Mouse (Mus musculus) Patski (cell line): Measurements from ENCODE around the gene Gm20696. TPM values are rescaled to one million over a fixed set of nuclear protein-coding genes. Genes with fewer than 3 reads are reported as not detected.

Experiments used
- ATAC-seq: fragments of 100-300 bp; one replicate; pipeline ENCODE4 v1.8.0; 2021
- CTCF ChIA-PET: fragments of 350-600 bp; sonication (Branson Sonifier 250); formaldehyde crosslinking; loops from one replicate; lab custom pipeline; 2022; ENCODE audit warnings: inconsistent platforms; lab: Charles Lee
- POLR2A ChIA-PET: fragments of 350-600 bp; sonication (Branson Sonifier 250); formaldehyde crosslinking; loops from one replicate; lab custom pipeline; 2022; ENCODE audit warnings: antibody characterized with exemption, inconsistent platforms; lab: Charles Lee
- DNase-seq: peaks from one replicate; pipeline ENCODE4 v3.0.0-alpha.2; 2011; ENCODE audit warnings: low read depth, low spot score
- H3K27me3 ChIP-seq: fragments of 371-371 bp; one replicate; pipeline ENCODE4 v1.5.1; 2021
- CTCF ChIP-seq: fragments of 100-300 bp; IDR thresholded peaks from one replicate; pipeline ENCODE4 v1.5.1; 2021
- in situ Hi-C: fragments of 300-500 bp; cut with MboI; formaldehyde crosslinking; loops from 3 replicates; pipeline ENCODE4 v1.11.1; 2018; ENCODE audit warnings: low pct_unique_long_range_greater_than_20kb, mixed read lengths
- polyA plus RNA-seq: library from polyadenylated mRNA; unstranded; gene quantifications from one replicate; pipeline ENCODE4 v1.2.3, GENCODE M21; 2021

Gm20696 gene
- polyA plus RNA-seq, 1 experiment from 2014 or later: 0.15 TPM

DNA sequence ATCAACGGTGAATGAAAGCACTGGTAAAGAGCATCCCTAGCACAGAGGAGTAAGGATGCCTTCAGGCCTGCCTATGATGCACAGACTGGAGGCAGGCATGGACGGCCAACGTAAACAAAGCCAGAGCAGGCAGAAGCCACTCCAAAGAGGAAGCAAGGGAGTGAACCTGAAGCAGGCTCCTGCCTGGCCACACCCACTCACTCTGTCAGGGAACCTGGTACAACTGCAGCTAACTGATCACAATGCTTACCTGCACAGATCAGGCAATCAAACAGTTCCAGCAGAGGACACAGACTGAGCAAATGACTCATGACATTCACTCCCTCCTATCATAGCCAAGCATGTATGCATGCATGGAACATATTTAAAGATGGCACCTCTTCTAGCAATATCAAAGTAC, 381.6 kb downstream of the Gm20696 start:
- no peaks in the 10 kb centered on the region for H3K27me3 ChIP-seq
- in situ Hi-C loops: no loop called here
- no peak for TF ChIP-seq CTCF
- ChIA-PET POLR2A (no interaction called here), CTCF (no interaction called here)
- ATAC-seq (no peak), DNase-seq (no peak)

- DNase-seq (no peak), ATAC-seq (no peak)
- no peaks in the 10 kb centered on the region for H3K27me3 ChIP-seq
- CTCF ChIA-PET: no interaction called here
- POLR2A ChIA-PET: no interaction called here
- no peak for TF ChIP-seq CTCF
- in situ Hi-C loops: no loop called here
Measured at GRCm38 (mm10) chr6:99284019-99284418, 382.6 kb downstream of the Gm20696 start.

DNA sequence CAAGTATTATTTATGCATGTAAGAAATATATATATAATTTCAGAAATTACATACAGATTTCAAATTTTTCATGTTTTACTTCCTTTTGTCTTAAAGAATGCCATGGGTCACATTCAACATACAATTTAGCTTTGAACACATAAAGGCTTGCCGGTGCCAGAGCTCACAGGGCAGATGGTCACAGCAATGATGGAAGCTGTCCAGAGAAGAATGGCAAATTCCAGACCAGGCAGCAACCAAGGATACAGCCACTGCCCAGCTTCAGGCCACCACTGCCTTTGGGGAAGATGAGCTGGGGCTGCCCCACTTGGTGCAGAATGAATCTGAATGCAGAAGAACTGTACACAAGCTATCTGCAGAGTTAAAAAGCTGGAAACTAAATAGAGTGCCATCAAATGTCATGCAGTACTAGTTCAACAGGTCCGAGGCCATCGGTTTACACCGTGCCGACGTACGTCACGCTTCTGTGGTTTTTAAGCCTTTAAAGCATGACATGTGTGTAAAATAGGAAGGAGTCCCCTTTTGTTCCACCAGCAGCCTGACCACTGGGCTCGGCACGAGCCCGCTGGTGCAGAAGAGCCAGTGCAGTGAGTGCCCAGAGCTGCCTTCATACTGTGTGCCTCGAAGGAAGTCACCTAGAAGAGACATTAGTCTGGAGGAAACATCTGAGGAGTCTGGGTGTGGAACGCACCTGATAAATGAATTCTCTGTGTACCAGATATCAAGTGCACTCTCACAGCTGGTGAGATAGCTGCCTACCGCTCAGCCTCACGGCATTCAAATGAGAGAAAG, 383.5 kb downstream of the Gm20696 start:
- TF ChIP-seq CTCF: no peak
- DNase-seq (no peak), ATAC-seq (no peak)
- POLR2A ChIA-PET: no interaction called here
- no peaks in the 10 kb centered on the region for H3K27me3 ChIP-seq
- CTCF ChIA-PET: no interaction called here
- in situ Hi-C loops: no loop called here

DNA sequence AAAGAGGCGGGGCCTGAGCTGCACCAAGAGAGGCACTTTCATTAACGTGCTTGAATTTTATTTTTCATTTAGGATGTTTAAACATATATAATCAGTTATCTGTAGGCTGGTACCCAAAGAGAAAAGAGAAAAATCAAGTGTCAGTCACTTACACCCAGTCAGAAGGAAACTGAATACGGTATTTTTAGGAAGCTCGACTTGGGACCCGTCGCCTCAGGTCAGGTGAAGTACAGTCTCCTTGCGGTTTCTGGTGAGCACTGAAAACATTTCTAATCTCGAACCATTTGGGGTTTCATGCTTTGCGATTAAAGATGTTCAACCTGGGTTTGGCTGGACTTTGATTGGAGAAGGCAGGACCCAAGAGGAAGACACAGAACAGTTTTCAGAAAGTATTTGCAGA, 385.2 kb downstream of the Gm20696 start:
- no peak for ATAC-seq
- ChIA-PET POLR2A (no interaction called here), CTCF (interaction anchor here (2.1 kb wide), 1 partner anchor 18 kb away, joined by 4 read pairs; no protein-coding TSS in a partner anchor)
- no peak for TF ChIP-seq CTCF
- in situ Hi-C loops: no loop called here
- no peaks in the 10 kb centered on the region for H3K27me3 ChIP-seq
- no peak for DNase-seq

DNA sequence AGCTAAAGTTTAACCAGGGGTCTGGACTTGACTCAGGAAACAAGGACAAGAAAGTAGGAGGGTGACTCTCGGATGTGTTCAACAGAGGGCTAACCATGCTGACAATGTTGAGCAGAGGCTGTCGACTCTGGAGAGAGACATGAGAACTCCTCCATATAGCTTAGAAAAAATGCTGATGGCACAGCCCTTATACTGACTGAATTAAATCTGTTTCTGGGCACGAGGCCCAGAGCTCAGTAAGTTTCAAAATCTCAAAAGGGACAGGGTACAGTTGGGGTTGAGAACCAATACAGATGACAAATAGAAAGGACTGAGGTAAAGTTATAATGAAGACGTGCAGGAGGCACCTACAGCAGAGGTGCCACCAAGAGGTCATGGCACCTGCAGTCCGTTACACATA, 386.0 kb downstream of the Gm20696 start:
- no peaks in the 10 kb centered on the region for H3K27me3 ChIP-seq
- ATAC-seq (no peak), DNase-seq (no peak)
- ChIA-PET POLR2A (no interaction called here), CTCF (interaction anchor here (0.6 to 2.1 kb wide), 2 partner anchors 19 to 45 kb away, joined by 3 to 4 read pairs; no protein-coding TSS in a partner anchor)
- TF ChIP-seq CTCF: no peak
- in situ Hi-C loops: no loop called here

GRCm38 (mm10) chr6:99277251-99277650, 389.3 kb downstream of the Gm20696 start:
- TF ChIP-seq CTCF: no peak
- no peaks in the 10 kb centered on the region for H3K27me3 ChIP-seq
- DNase-seq (no peak), ATAC-seq (no peak)
- ChIA-PET CTCF (interaction anchor here (1.3 to 1.5 kb wide), 2 partner anchors 19 to 23 kb away, joined by 3 to 4 read pairs; no protein-coding TSS in a partner anchor), POLR2A (interaction anchor here (0.7 kb wide), 1 partner anchor 12 kb away, joined by 3 read pairs; no protein-coding TSS in a partner anchor)
- in situ Hi-C loops: no loop called here

GRCm38 (mm10) chr6:99276297-99276653, 390.3 kb downstream of the Gm20696 start:
- no peak for DNase-seq
- no peaks in the 10 kb centered on the region for H3K27me3 ChIP-seq
- ChIA-PET CTCF (interaction anchor here (1.5 kb wide), 1 partner anchor 24 kb away, joined by 4 read pairs; no protein-coding TSS in a partner anchor), POLR2A (interaction anchor here (0.6 kb wide), 1 partner anchor 61 kb away, joined by 3 read pairs; no protein-coding TSS in a partner anchor)
- no peak for TF ChIP-seq CTCF
- in situ Hi-C loops: no loop called here
- no peak for ATAC-seq

DNA sequence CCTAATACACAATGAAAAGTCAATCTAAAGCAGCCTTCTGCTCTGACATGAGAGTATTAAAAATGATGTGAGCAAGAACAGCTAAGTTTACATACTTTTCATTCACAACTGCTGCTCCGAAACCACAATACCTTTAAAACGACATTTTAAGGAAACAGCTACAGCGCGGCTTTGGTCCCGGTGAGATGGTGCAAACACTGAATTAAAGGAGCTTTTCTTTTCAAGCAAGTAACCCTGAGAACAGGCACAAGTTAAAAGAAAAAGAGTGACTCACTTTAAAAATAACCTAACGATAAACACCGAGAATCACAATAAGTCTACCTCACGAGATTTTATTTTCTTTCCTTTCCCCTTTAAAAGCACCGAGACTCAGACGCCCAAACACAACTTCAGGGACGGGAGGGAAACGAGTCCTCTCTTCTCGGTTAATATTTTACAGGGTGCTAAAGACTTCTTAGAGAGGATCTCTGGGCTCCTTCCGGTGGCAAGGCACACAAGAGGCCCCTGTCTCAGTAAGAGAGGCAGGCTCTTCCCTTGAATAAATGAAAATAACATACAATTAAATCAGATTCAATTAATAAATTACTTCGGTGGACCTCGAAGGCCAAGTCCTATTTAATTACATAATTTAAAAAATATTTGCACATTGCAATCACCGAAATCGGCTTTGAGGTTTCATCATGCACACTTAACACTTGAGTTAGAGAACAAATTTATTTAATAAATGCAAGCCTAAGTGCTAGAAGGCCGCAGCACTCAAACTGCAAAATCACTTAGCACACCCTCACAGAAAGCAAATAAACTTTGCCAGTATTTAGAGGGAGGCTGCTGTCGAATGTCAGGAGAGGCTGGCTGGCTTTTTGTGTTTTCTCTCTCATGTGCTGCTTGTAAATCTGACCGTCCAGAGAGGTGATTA, 391.0 kb downstream of the Gm20696 start:
- POLR2A ChIA-PET: interaction anchor here (0.6 kb wide), 1 partner anchor 60 kb away, joined by 3 read pairs; no protein-coding TSS in a partner anchor

GRCm38 (mm10) chr6:99274667-99275066, 391.9 kb downstream of the Gm20696 start:
- CTCF ChIA-PET: interaction anchor here (1.4 kb wide), 1 partner anchor 47 kb away, joined by 3 read pairs; no protein-coding TSS in a partner anchor
- no peak for TF ChIP-seq CTCF
- H3K27me3 ChIP-seq: no peaks in the 10 kb centered on the region
- ATAC-seq: no peak
- DNase-seq: no peak
- in situ Hi-C loops: no loop called here
- POLR2A ChIA-PET: no interaction called here

More for the DNA sequence above, 391.0 kb downstream of the Gm20696 start:
- CTCF ChIA-PET: interaction anchor here (1.4 kb wide), 1 partner anchor 48 kb away, joined by 3 read pairs; no protein-coding TSS in a partner anchor
- peak; percentile 93 for ATAC-seq
- H3K27me3 ChIP-seq: no peaks in the 10 kb centered on the region
- TF ChIP-seq CTCF: no peak
- in situ Hi-C loops: no loop called here
- peak; percentile 27 for DNase-seq

DNA sequence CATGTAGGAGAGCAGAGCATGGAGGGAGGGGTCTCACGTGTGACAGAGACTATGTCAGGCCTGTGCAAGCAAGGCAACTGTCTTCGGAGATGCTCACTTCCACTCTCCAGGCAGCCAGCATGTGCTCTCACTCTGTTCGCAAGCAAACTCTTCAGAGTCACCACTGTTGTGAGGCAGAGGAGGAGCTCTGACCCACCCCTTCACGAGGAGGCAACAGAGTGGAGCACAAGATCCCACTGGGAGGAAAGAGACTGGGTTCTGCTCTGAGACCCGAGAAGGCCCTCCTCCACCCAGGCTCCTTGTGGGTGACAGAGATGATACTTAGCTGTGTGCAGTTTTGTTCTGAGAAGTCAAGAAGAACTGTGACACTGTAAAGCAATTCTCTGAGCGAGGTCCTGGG, 392.4 kb downstream of the Gm20696 start:
- DNase-seq: no peak
- ATAC-seq: no peak
- TF ChIP-seq CTCF: no peak
- ChIA-PET POLR2A (no interaction called here), CTCF (interaction anchor here (1.4 kb wide), 1 partner anchor 46 kb away, joined by 3 read pairs; no protein-coding TSS in a partner anchor)
- no peaks in the 10 kb centered on the region for H3K27me3 ChIP-seq
- in situ Hi-C loops: no loop called here
